Mouse (Mus musculus): Measurements from ENCODE around the gene Akap5. TPM values are rescaled to one million over a fixed set of nuclear protein-coding genes. Genes with fewer than 3 reads are reported as not detected.

Gene Akap5
- total RNA-seq, 2 experiments from 2014 or later = 2.2 to 3.5 TPM

DNA sequence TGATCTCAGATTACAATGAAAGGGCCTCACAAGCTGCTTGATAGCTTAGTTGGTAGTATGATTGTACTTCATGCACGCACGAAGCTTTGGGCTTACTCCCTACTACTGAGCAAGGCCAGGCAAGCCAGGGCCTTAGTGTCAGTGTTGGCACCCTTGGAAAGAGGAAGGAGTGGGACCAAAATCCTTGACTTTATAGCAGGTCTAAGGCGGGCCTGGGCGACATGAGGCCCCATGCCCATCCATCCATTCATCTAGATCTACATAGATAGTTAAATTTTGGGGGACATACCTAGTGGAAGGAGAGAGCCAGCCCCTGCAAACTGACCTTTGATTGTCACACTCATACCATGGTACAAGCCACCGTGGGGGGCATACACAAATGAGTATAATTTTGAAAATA, 16.3 kb upstream of the Akap5 start:
- DNase-seq = no peak
- intact Hi-C loops (cut with DNase I) = no loop called here

DNA sequence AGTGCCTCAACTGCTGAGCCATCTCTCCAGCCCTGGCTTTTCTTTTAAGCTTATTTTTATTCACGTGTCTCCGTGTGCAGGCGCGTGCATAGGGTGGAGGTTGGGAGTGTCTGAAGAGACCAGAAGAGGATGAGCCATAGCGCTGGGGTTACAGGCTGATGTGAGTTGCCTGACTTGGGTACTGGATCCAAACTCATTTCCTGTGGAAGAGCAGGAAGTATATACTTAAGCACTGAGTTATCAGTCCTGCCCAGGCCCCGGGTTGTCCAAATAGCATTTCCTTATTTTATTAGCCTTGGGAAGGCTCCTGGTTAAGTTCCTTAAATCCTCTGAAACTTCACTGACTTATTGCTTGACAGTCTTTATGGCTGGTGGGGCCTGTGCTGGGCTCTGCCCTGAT, 14.7 kb upstream of the Akap5 start:
- intact Hi-C loops (cut with DNase I) = no loop called here
- DNase-seq = no peak

DNA sequence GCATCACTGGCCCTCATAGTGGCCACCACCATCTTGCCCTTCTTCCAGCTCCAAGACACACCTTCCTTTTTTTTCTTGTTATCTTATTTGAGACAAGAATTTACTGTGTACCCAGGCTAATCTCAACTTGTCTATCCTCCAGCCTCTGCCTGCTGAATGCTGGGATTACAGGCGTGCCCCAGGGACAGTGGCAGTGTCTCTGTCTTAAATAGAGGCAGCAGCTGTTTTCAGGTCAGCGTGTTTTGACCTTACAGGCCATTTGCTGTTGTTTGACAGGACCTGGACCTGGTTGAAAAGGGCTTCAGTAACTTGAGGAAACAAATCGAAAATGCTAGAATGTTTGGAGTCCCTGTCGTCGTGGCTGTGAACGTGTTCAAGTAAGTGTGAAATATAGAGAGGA, 14.1 kb upstream of the Akap5 start:
- DNase-seq = no peak
- intact Hi-C loops (cut with DNase I) = no loop called here

DNA sequence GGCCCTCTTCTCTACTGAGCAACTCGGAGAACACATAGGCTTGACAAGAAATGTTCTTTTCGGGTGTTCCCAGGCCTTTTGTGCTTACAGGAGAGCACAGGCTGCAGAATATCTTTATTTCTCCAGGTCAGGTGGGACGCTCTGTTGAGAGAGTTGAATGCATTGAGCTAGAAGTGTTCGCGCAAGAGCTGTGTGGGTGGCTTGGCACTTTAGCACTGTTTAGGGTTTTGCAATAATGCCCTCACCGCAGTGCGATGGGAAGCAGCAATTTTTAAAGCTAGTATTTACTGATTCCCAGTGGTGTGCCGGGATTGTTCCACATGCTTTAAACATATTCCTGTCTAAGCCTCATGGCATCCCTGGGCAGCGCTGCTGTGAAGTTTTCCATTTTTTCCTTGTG, 13.5 kb upstream of the Akap5 start:
- DNase-seq = no peak
- intact Hi-C loops (cut with DNase I) = no loop called here

DNA sequence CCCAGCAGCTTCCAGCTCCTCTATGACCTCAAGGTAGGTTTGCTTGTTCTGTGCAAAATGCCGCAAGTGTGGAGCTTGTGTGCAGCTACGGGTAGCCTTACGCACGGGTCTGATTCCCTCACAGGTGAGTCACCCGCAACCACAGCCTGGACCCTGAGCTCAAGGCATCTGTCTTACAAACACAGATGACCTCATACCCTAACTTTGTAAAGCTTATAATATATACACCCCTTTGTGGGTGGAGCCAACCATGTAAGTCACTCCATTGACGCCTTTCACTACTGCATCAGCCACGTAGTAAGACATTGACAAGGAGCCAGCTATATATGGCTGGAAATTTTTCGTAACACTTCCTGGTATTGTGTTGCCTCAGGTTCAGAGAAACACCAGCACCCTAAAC, 12.7 kb upstream of the Akap5 start:
- no peak for DNase-seq
- intact Hi-C loops (cut with DNase I) = no loop called here

DNA sequence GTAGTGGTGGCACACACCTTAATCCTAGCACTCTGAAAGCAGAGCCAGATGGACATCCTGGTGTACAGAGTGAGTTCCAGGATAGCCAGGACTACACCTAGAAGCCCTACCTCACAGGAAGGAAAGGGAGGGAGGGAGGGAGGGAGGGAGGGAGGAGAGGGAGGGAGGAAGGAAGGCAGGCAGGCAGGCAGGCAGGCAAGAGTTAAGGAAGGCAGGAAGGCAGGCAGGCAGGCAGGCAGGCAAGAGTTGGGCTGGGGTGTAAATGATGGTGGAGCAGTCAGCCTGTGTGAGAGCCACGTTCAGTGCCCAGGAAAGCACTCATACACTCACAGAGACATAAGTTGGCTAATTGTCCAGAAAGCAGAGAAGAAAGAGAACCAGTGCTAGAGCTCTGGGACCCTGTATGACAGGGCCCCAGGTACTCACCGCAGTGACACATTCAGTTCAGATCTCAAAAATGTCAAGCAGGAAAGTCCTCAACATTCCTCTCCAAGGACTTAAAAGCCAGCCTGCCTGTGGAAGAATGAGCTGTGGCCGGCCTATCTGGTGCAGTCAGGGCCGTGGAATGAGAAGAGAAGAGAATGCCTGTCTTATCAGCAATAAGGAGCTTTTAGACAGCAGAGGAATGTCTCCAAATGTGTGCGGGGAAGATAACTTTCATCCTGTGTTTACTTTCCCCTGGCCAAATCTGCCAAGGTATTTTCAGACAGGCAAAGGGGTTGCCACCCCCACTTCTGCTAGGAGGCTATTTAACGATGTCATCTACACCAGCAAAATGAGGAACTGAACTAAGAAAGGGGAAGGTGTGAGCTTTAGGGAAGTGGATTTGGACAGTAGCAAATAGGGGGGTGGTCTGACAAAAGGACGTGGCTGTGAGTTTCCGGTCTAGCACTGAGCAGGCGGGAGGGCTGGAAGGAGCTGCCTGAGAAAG, 6.1 kb upstream of the Akap5 start:
- intact Hi-C loops (cut with DNase I) = no loop called here
- no peak for DNase-seq

DNA sequence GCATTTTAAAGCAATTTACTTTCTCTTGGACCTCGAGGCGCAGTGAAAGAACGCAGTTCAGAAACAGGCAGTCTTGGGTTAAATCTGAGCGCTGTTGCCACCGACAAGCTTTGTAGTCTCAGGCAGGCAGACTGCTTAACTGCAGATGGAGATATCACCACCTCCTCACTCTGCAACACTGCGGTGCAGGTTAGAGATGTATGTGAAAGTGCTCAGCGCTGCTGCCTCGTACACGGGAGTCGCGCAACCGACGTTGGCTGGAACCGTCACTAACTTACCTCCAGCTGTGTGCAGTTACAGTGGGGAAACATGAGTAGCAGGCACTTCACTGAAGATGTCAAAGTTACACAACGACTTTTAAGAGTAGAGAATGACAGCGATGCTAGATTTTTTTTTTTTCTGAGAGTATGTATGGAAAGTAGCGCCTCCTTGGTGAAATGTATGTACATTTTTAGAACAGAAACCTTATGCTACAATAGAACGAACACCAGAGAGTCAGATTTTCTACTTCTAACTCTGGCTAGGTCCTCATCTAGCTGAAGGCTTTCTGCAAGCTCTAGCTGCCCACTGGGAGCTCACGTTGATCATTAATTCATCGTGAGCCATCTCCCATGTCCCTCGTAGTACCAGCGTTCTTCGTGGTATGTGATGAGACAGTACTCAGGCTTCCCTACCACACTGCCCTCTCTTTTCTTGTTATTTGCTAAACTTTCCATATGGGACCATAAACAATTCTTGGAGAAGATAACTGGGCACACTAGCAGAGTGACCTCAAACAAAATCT, 1.9 kb downstream of the Akap5 start:
- intact Hi-C loops (cut with DNase I) = no loop called here

DNA sequence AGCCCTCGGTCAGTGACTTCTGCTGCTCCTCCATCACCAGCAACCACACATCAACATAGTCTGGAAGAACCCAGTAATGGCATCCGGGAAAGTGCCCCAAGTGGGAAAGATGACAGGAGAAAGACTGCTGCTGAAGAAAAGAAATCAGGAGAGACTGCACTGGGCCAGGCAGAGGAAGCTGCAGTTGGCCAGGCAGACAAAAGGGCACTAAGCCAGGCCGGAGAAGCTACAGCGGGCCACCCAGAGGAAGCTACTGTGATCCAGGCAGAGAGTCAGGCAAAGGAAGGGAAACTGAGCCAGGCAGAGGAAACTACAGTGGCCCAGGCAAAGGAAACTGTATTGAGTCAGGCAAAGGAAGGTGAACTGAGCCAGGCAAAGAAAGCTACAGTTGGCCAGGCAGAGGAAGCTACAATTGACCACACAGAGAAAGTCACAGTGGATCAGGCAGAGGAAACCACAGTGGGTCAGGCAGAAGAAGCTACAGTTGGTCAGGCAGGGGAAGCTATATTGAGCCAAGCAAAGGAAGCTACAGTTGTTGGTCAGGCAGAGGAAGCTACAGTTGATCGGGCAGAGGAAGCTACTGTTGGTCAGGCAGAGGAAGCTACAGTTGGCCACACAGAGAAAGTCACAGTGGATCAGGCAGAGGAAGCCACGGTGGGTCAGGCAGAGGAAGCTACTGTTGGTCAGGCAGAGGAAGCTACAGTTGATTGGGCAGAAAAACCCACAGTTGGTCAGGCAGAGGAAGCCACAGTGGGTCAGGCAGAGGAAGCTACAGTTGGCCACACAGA, 4.1 kb downstream of the Akap5 start:
- intact Hi-C loops (cut with DNase I) = no loop called here

More for the DNA sequence above, 1.9 kb downstream of the Akap5 start:
- DNase-seq = no peak

DNA sequence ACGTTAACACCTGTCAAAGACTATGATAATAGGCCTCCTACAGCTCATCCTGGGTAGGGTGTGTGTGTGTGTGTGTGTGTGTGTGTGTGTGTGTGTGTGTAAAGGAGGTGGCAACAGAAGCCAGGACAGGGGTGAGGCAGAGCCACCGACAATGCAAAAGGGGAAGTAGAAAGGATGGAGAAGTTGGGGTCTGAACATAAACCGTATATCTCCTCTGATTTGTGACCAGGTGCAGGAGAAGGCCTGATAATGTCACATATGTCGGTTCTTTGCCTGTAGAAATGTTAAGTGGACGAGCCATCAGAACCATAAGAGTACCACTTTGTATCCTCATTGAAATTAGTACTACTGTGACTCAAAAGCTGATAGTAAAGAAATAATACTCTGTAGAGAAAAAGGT, 9.0 kb downstream of the Akap5 start:
- intact Hi-C loops (cut with DNase I) = no loop called here
- no peak for DNase-seq

More for the DNA sequence above, 4.1 kb downstream of the Akap5 start:
- no peak for DNase-seq

DNA sequence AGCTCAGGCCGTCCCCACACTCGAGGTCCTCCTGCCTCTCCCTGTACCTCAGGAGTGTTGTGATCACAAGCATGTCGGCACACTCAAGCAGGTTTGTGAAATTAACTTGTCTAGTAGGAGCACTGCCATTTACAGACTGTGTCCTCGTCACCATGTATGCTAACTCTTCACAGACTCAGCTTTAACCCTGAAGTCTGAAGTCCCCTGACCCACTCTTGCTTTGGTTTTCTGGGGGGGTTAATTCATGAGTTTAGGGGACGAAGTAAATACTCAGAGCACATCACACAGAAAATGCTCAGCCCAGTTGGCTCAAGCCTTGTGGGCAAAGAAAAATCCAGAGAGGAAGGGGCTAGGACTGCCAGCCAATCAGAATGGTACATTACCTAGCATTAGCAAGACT, 10.9 kb downstream of the Akap5 start:
- intact Hi-C loops (cut with DNase I) = no loop called here
- no peak for DNase-seq

DNA sequence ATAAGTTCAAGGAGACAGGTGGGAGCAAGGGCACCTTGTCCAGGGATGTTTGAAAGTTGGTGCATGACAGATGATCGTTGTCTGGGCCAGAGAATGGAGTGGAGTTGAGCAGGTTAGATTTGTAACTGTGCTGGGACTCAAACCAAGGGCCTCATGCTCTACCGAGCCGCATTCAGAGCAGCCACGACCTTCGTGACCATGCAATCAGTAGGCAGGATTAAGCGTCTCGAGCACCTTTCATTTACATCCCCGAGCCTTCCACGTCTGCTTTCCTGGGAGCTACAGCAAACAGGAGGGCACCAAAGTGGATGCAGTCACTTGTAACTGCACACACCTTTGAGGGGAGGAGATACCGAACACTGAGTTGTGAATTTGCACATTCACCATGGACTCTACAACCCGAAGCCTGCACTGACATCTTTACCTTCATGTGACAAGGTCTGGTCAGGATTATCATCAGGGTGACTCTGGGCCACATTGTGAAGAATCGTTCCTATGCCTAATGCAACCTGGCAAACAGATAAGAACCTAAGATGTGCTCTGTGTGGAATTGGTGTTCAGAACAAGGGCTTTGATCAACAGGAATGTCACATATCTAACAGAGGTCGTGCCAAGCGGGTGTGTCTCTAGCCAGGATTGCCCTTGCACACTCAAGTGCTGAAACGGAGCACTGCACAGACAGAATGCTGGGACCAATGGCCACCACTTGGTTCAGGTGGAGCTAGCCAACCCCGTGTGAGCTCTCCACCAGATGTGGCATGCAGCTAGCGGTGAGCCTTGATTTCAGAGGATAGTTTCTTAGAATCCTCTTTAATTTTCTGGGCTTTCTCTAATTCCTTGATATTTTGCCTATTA, 11.6 kb downstream of the Akap5 start:
- no peak for DNase-seq
- intact Hi-C loops (cut with DNase I) = no loop called here

DNA sequence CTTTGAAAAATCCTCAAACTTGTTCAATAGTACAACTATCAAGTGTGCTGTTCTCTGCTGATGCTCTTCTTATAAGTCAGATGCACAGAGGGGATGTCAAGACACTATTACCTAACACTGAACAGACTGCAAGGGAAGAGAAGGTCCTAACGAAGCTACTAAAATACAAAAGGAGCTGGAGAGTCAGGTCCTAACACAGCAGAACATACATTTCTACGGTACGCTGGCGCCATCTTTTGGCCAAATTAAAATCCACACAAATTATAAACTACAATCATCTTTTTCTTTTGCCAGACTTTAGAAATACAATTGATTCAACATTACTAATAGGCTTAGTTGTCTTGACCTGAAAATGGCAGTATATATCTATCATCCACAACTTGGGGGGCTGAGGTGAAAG, 16.4 kb downstream of the Akap5 start:
- intact Hi-C loops (cut with DNase I) = loop anchor here (2.0 to 10.0 kb wide), 3 partner anchors 74 to 384 kb away; no protein-coding TSS in a partner anchor
- peak; percentile 48 to 76 for DNase-seq

DNA sequence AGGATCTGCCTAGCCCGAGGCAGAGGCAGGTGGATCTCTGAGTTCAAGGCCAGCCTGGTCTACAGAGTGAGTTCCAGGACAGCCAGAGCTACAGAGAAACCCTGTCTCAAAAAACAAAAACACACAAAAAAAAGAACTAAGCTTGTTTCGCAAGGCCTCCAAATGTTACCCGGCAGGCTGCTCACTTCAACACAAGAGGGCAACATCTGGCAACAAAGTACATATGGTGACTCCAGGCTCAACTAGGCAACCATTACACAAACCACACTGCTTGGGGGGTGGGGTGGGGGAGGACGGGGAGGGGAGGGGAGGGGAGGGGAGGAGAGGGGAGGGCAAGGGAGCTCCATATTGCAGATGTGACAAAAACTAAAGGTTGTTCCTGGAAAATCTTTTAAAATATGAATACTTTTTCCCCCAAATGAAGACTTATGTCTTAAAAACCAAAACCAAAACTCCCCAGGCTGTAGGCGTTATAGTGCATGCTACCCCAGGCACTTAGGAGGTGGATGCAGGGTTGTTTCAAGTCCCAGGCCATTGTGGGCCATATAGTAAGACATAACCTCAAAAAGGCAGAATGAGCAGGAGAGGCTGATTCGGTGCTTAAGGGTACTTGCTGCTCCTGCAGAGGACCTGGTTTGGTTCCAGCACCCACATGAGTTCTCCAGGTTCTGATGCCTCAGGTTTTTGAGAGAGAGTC, 21.2 kb downstream of the Akap5 start:
- peak in 1 of 2 experiments; percentile 14 for DNase-seq
- intact Hi-C loops (cut with DNase I) = loop anchor here (10.0 kb wide), 1 partner anchor 379 kb away; no protein-coding TSS in a partner anchor

DNA sequence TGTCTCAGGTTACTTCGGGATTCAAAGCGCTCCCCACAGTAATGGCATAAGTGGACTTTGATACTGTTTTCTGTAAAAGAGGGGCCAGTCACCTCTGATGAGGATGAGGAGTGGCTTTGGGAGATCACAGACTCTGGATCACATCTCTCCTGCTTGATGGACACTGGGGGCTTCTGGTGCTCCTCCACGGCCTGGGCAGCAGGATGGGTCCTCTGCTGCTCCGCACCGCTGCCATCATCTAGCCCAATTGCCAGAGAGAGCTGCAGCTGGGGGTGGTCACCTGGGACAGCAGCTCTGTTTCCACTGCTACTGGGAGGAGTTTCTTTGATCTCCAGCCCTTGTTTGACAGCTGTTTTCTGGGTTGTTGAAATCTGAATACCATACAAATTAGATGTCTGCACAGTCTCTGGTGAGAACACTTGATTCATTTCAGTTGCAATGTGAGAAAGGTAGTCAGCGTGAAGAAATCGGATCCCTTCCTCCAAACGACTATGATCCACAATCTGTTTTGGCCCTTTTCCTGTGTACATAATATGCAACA, 25.1 kb downstream of the Akap5 start:
- intact Hi-C loops (cut with DNase I) = loop anchor here (10.0 kb wide), 1 partner anchor 375 kb away; no protein-coding TSS in a partner anchor
- no peak for DNase-seq

DNA sequence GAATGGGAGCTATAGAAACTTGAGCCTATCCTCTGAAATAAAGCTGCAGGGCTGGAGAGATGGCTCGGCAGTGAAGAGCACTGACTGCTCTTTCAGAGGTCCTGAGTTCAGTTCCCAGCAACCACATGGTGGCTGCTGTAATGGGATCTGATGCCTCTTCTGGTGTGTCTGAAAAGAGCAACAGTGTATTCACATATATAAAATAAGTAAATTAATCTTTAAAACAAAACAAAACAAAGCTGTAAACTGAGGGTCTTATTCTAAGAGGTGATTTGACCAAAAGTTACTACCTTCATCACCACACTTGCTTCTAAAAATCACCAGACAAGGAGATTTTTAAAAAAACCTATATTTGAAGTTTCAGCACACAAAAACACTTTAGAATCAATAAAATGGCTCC, 36.2 kb downstream of the Akap5 start:
- intact Hi-C loops (cut with DNase I) = no loop called here
- DNase-seq = no peak

DNA sequence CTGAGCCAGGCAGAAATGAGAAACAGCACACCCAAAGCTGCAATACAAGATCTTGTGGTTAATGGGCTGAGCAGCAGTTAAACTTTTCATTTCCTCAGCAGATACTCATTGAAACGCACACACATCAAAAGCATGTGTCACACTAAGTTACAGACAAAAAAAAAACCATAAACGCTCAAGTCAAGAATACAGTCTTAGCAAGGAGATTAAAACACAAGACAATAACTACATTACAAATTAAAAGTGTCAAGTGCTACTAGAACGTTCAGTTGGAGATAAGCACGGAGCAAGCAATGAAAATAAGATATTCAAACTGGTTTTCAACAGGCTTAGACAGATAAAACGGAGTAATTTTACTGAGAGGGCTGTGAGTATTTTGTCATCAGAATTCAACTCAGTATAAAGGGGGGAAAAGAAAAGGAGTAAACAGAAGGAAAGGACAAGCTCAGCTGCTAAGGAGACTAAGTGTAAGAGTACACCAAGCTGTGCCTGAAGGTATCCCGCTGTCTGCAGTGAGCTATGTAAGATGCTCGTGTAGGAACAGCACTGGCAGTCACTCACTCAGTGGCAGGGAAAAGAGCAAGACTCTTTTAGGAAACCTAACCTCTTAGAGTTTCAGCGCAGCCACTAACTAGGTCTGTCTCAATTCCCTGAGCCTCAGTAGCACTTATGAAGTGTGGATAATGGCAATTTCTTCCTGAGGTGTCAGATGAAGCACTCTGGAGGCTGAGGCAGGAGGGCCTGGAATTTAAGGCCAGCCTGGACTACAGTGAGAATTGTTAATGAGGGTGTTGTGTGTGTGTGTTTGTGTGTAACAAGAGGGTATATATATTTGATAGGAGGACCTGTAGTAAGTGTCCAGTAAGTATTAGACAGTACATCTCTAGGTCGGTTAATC, 37.0 kb downstream of the Akap5 start:
- intact Hi-C loops (cut with DNase I) = no loop called here

DNA sequence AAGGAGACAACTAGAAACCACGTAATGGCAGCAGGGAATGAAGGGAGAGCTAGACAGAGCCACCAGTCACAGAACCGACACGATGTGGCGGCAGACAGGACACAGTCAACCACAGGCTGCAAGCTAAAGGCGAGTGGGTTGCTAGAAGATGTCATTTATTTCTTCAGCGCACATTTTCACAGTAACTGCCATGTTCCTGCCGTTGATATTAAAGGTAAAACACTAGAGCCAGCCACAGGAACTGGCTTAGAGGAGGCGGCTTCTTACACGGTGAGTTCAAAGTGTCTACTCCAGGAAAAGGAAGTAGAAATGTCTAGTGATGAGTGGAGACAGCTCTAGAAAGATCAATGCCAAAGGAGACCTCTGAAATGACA, 37.6 kb downstream of the Akap5 start:
- intact Hi-C loops (cut with DNase I) = no loop called here
- DNase-seq = no peak

More for the DNA sequence above, 37.0 kb downstream of the Akap5 start:
- no peak for DNase-seq

DNA sequence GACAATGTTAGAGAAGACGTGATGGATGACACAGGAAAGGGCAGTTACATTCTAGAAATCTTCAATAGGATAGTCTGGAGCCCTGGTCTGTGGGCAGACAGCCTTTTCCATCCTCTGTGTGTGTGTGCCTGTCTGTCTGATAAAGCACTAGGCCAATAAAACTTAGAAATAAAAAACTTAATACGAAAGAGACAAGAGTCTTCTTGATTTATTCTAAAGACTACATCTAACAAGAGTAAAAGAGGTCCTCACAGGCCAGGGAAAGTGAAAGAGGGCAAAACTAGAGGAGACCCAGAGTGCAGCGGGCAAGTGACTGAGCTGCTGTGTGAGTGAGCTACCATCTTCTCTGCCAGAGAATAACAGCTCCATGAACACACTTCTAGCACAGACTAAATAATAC, 41.6 kb downstream of the Akap5 start:
- no peak for DNase-seq
- intact Hi-C loops (cut with DNase I) = no loop called here

All from heart, postnatal 14 days (tissue).